Mouse (Mus musculus): ENCODE data around the gene Gm9945. TPM values are rescaled to one million over a fixed set of nuclear protein-coding genes. Genes with fewer than 3 reads are reported as not detected.

Gene Gm9945
- polyA plus RNA-seq, 1 experiment = not detected

GRCm38 (mm10) chr11:53447996-53448395 lies 32.0 kb upstream of the Gm9945 start:
- H3K27me3 ChIP-seq (ENCODE audit: control insufficient read depth, insufficient read depth, insufficient read length) = peaks cover 10% of the 10 kb centered on the region
- H3K4me3 ChIP-seq (ENCODE audit: insufficient read depth, poor library complexity, severe bottlenecking) = no peak overlapping the region
- TF ChIP-seq MAX (IDR thresholded peaks at IDR 0.05) (no peak), USF1 (IDR thresholded peaks at IDR 0.05; ENCODE audit: low read depth) (no peak), MYOD1 (IDR thresholded peaks at IDR 0.05; ENCODE audit: control insufficient read depth, insufficient read length, low read depth) (no peak), CTCF (IDR thresholded peaks at IDR 0.05; ENCODE audit: control insufficient read depth, insufficient read depth, insufficient read length) (no peak), FOSL1 (IDR thresholded peaks at IDR 0.05; ENCODE audit: insufficient read depth, low read length, poor library complexity, severe bottlenecking) (no peak), MYOG (IDR thresholded peaks at IDR 0.05; ENCODE audit: control insufficient read depth, extremely low read depth, insufficient read length) (no peak), CEBPB (IDR thresholded peaks at IDR 0.05; ENCODE audit: low read depth) (no peak)
- no peaks in the 10 kb centered on the region for H3K79me3 ChIP-seq (ENCODE audit: low read depth)
- no peak overlapping the region for H3ac ChIP-seq (ENCODE audit: control insufficient read depth, insufficient read length, low read depth)
- no peaks in the 10 kb centered on the region for H3K36me3 ChIP-seq (ENCODE audit: control insufficient read depth, insufficient read depth)
- no peaks in the 10 kb centered on the region for H3K79me2 ChIP-seq (ENCODE audit: control insufficient read depth, insufficient read depth)

DNA sequence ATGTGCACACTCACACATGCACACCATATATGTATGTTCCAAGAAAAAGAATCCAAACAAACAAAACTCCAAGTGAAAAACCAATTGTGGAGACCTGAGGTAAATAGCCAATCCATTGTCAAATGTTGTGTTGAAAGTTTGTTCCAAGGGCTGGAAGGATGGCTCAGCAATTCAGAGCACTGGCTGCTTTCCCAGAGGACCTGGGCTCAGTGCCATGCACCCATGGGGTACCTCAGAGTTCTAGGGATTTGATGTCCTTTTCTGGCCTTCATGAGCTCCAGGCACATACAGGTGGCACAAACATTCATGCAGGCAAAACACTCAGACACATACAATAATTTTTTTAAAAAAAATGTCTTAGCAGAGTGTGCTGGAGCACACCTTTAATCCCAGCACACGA lies 31.4 kb upstream of the Gm9945 start:
- H3K79me2 ChIP-seq (ENCODE audit: control insufficient read depth, insufficient read depth) = no peaks in the 10 kb centered on the region
- TF ChIP-seq CTCF (IDR thresholded peaks at IDR 0.05; ENCODE audit: control insufficient read depth, insufficient read depth, insufficient read length) (no peak), MAX (IDR thresholded peaks at IDR 0.05) (no peak), USF1 (IDR thresholded peaks at IDR 0.05; ENCODE audit: low read depth) (no peak), CEBPB (IDR thresholded peaks at IDR 0.05; ENCODE audit: low read depth) (no peak), MYOD1 (IDR thresholded peaks at IDR 0.05; ENCODE audit: control insufficient read depth, insufficient read length, low read depth) (no peak), FOSL1 (IDR thresholded peaks at IDR 0.05; ENCODE audit: insufficient read depth, low read length, poor library complexity, severe bottlenecking) (no peak), MYOG (IDR thresholded peaks at IDR 0.05; ENCODE audit: control insufficient read depth, extremely low read depth, insufficient read length) (no peak)
- no peaks in the 10 kb centered on the region for H3K79me3 ChIP-seq (ENCODE audit: low read depth)
- H3K4me3 ChIP-seq (ENCODE audit: insufficient read depth, poor library complexity, severe bottlenecking) = no peak overlapping the region
- H3K36me3 ChIP-seq (ENCODE audit: control insufficient read depth, insufficient read depth) = no peaks in the 10 kb centered on the region
- no peak overlapping the region for H3ac ChIP-seq (ENCODE audit: control insufficient read depth, insufficient read length, low read depth)
- peaks cover 10% of the 10 kb centered on the region for H3K27me3 ChIP-seq (ENCODE audit: control insufficient read depth, insufficient read depth, insufficient read length)

- Histone ChIP-seq H3K79me2 (ENCODE audit: control insufficient read depth, insufficient read depth) (no peaks in the 10 kb centered on the region), H3K79me3 (ENCODE audit: low read depth) (no peaks in the 10 kb centered on the region), H3K36me3 (ENCODE audit: control insufficient read depth, insufficient read depth) (no peaks in the 10 kb centered on the region), H3K27me3 (ENCODE audit: control insufficient read depth, insufficient read depth, insufficient read length) (peaks cover 10% of the 10 kb centered on the region), H3K4me3 (ENCODE audit: insufficient read depth, poor library complexity, severe bottlenecking) (no peak overlapping the region), H3ac (ENCODE audit: control insufficient read depth, insufficient read length, low read depth) (no peak overlapping the region)
- no peak for TF ChIP-seq USF1 (IDR thresholded peaks at IDR 0.05; ENCODE audit: low read depth)
- TF ChIP-seq CTCF (IDR thresholded peaks at IDR 0.05; ENCODE audit: control insufficient read depth, insufficient read depth, insufficient read length) = no peak
- no peak for TF ChIP-seq MYOD1 (IDR thresholded peaks at IDR 0.05; ENCODE audit: control insufficient read depth, insufficient read length, low read depth)
- no peak for TF ChIP-seq MAX (IDR thresholded peaks at IDR 0.05)
- TF ChIP-seq MYOG (IDR thresholded peaks at IDR 0.05; ENCODE audit: control insufficient read depth, extremely low read depth, insufficient read length) = no peak
- TF ChIP-seq CEBPB (IDR thresholded peaks at IDR 0.05; ENCODE audit: low read depth) = no peak
- no peak for TF ChIP-seq FOSL1 (IDR thresholded peaks at IDR 0.05; ENCODE audit: insufficient read depth, low read length, poor library complexity, severe bottlenecking)
These were observed 29.8 kb upstream of the Gm9945 start for GRCm38 (mm10) chr11:53450070-53450705.

DNA sequence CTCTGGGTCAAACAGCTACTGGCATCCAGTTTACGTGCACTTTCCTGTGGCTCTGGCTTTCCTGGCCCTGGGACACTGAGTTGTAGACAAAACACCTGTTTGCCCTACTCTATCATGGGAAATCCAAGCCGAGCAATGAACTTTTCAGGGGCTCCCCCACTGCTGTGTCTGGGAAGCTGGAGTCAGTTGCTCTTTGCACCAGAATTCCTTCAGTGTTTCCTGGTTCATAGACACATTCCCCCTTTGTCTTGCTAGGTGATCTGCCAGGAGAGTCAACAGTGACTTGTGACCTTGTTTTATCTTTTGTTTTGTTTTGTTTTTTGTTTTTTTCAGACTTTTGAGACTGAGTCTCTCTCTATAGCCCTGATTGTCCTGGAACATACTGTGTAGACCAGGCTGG lies 28.6 kb upstream of the Gm9945 start:
- H3K27me3 ChIP-seq (ENCODE audit: control insufficient read depth, insufficient read depth, insufficient read length) = peaks cover 10% of the 10 kb centered on the region
- no peak for TF ChIP-seq MYOG (IDR thresholded peaks at IDR 0.05; ENCODE audit: control insufficient read depth, extremely low read depth, insufficient read length)
- TF ChIP-seq CTCF (IDR thresholded peaks at IDR 0.05; ENCODE audit: control insufficient read depth, insufficient read depth, insufficient read length) = no peak
- TF ChIP-seq USF1 (IDR thresholded peaks at IDR 0.05; ENCODE audit: low read depth) = no peak
- TF ChIP-seq MYOD1 (IDR thresholded peaks at IDR 0.05; ENCODE audit: control insufficient read depth, insufficient read length, low read depth) = no peak
- TF ChIP-seq CEBPB (IDR thresholded peaks at IDR 0.05; ENCODE audit: low read depth) = no peak
- TF ChIP-seq MAX (IDR thresholded peaks at IDR 0.05) = no peak
- TF ChIP-seq FOSL1 (IDR thresholded peaks at IDR 0.05; ENCODE audit: insufficient read depth, low read length, poor library complexity, severe bottlenecking) = no peak
- no peaks in the 10 kb centered on the region for H3K36me3 ChIP-seq (ENCODE audit: control insufficient read depth, insufficient read depth)

GRCm38 (mm10) chr11:53452396-53452795 lies 27.6 kb upstream of the Gm9945 start:
- Histone ChIP-seq H3K4me3 (ENCODE audit: insufficient read depth, poor library complexity, severe bottlenecking) (no peak overlapping the region), H3K36me3 (ENCODE audit: control insufficient read depth, insufficient read depth) (no peaks in the 10 kb centered on the region), H3K79me3 (ENCODE audit: low read depth) (no peaks in the 10 kb centered on the region), H3ac (ENCODE audit: control insufficient read depth, insufficient read length, low read depth) (no peak overlapping the region), H3K79me2 (ENCODE audit: control insufficient read depth, insufficient read depth) (no peaks in the 10 kb centered on the region), H3K27me3 (ENCODE audit: control insufficient read depth, insufficient read depth, insufficient read length) (peaks cover 10% of the 10 kb centered on the region)
- no peak for TF ChIP-seq MYOD1 (IDR thresholded peaks at IDR 0.05; ENCODE audit: control insufficient read depth, insufficient read length, low read depth)
- no peak for TF ChIP-seq FOSL1 (IDR thresholded peaks at IDR 0.05; ENCODE audit: insufficient read depth, low read length, poor library complexity, severe bottlenecking)
- no peak for TF ChIP-seq CEBPB (IDR thresholded peaks at IDR 0.05; ENCODE audit: low read depth)
- no peak for TF ChIP-seq USF1 (IDR thresholded peaks at IDR 0.05; ENCODE audit: low read depth)
- TF ChIP-seq CTCF (IDR thresholded peaks at IDR 0.05; ENCODE audit: control insufficient read depth, insufficient read depth, insufficient read length) = no peak
- no peak for TF ChIP-seq MAX (IDR thresholded peaks at IDR 0.05)
- no peak for TF ChIP-seq MYOG (IDR thresholded peaks at IDR 0.05; ENCODE audit: control insufficient read depth, extremely low read depth, insufficient read length)

More for the DNA sequence above, 28.6 kb upstream of the Gm9945 start:
- Histone ChIP-seq H3K4me3 (ENCODE audit: insufficient read depth, poor library complexity, severe bottlenecking) (no peak overlapping the region), H3ac (ENCODE audit: control insufficient read depth, insufficient read length, low read depth) (no peak overlapping the region), H3K79me3 (ENCODE audit: low read depth) (no peaks in the 10 kb centered on the region), H3K79me2 (ENCODE audit: control insufficient read depth, insufficient read depth) (no peaks in the 10 kb centered on the region)

All from C2C12 (cell line).